Mouse (Mus musculus) lung, postnatal 0 days (tissue): ENCODE measurements around the gene Fgr. TPM values are rescaled to one million over a fixed set of nuclear protein-coding genes. Genes with fewer than 3 reads are reported as not detected.

Experiments used
- ATAC-seq: fragments of 200-750 bp; cut with Nextera tagmentation; 2 replicates; pipeline ENCODE4 v1.8.0; 2017; ENCODE audit warnings: moderate library complexity
- DNase-seq: peaks from one replicate; pipeline ENCODE4 v3.0.0-alpha.2; 2016; ENCODE audit warnings: low spot score
- H3K27ac ChIP-seq: fragments of 300-500 bp; sonication (generic); 2 replicates; pipeline ENCODE4 v1.5.1; 2014; ENCODE audit warnings: antibody characterized with exemption, mild to moderate bottlenecking, low read length, mixed read lengths
- H3K27me3 ChIP-seq: fragments of 300-500 bp; sonication (generic); replicated peaks from 2 replicates; pipeline ENCODE4 v1.6.1; 2014; ENCODE audit warnings: low read length, mixed read lengths; ENCODE audit not compliant: insufficient read depth
- H3K36me3 ChIP-seq: fragments of 300-500 bp; sonication (generic); 2 replicates; pipeline ENCODE4 v1.6.1; 2014; ENCODE audit warnings: low read length, mixed read lengths; ENCODE audit not compliant: insufficient read depth
- H3K4me1 ChIP-seq: fragments of 300-500 bp; sonication (generic); 2 replicates; pipeline ENCODE4 v1.6.1; 2014; ENCODE audit warnings: antibody characterized with exemption, low read depth, low read length, mixed read lengths; ENCODE audit not compliant: insufficient read depth
- H3K4me2 ChIP-seq: fragments of 300-500 bp; sonication (generic); replicated peaks from 2 replicates; pipeline ENCODE4 v1.6.1; 2014; ENCODE audit warnings: low read depth, mild to moderate bottlenecking, low read length, moderate library complexity, mixed read lengths
- H3K4me3 ChIP-seq: fragments of 300-500 bp; sonication (generic); 2 replicates; pipeline ENCODE4 v1.5.1; 2014; ENCODE audit warnings: low read depth, low read length
- H3K9ac ChIP-seq: fragments of 300-500 bp; sonication (generic); replicated peaks from 2 replicates; pipeline ENCODE4 v1.6.1; 2014; ENCODE audit warnings: low read depth, mild to moderate bottlenecking
- H3K9me3 ChIP-seq: fragments of 300-500 bp; sonication (generic); 2 replicates; pipeline ENCODE4 v1.6.1; 2016; ENCODE audit warnings: low read length, mixed read lengths
- CTCF ChIP-seq: IDR thresholded peaks from 2 replicates; pipeline ENCODE4 v1.5.1; 2016; ENCODE audit warnings: antibody characterized with exemption, mild to moderate bottlenecking
- EP300 ChIP-seq: IDR thresholded peaks from 2 replicates; pipeline ENCODE4 v1.6.1; 2016; ENCODE audit warnings: antibody characterized with exemption, mild to moderate bottlenecking, control low read depth
- WGBS: fragments of 180-500 bp; shearing (Covaris S2); extraction: QIAGEN DNeasy Blood & Tissue Kit; methylation state at CpG from one replicate; pipeline ENCODE4 v1.1.7; 2014; 5-methylcytosine and 5-hydroxymethylcytosine counted together
- polyA plus RNA-seq: library from polyadenylated mRNA; unstranded; fragments of >200 nt; fragmentation: Nextera tagmentation; extraction: Ambion mirVana; gene quantifications from 2 replicates; pipeline ENCODE4 v1.2.1, GENCODE M21; 2015

The Fgr gene
- polyA plus RNA-seq, 1 experiment from 2014 or later: 4.0 TPM

- peaks cover 19% of the 10 kb centered on the region for H3K4me1 ChIP-seq
- peak; percentile 62 for DNase-seq
Observed at GRCm38 (mm10) chr4:133013266-133013891, 39.5 kb downstream of the Fgr start.

DNA sequence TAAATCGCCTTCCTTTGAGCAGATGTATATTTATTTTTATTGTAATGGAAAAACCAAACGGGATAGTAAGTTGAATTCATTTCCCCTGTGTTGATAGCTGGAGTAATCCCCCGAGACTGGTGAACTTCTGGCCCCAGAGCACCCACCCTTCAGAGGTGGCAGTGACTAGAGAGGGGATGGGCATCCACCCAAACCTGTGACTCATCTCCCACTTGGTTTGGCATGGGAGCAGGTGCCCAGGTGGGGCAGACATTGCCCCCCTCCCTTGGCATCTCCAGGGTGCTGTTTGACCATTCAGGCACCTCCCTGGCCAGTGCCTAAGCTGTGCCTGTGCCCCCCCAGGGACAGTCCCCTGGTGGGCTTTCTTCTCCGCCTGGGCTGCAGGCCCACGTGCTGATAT is 40.2 kb downstream of the Fgr start:
- DNase-seq (no peak), ATAC-seq (no peak)
- Histone ChIP-seq H3K36me3 (no peaks in the 10 kb centered on the region), H3K27me3 (0 out of 2 replicates have a peak, but pooled peaks cover 5% of the 10 kb centered on the region), H3K4me3 (0 out of 2 replicates have a peak overlapping the region, but pooled peaks have one; percentile 84), H3K9ac (no peak overlapping the region), H3K27ac (peak overlapping the region; percentile 89; the same call in 1 of the 2 replicates), H3K4me2 (peak overlapping the region; percentile 89), H3K9me3 (no peaks in the 10 kb centered on the region), H3K4me1 (peaks cover 19% of the 10 kb centered on the region)
- 26% methylated on average over 5 of the region's 5 CpGs for WGBS
- TF ChIP-seq EP300: no peak
- no peak for TF ChIP-seq CTCF

More at GRCm38 (mm10) chr4:133013266-133013891, 39.5 kb downstream of the Fgr start:
- TF ChIP-seq CTCF: no peak
- no peak for TF ChIP-seq EP300
- Histone ChIP-seq H3K36me3 (no peaks in the 10 kb centered on the region), H3K4me2 (peak overlapping the region; percentile 89), H3K27ac (peak overlapping the region; percentile 89), H3K9me3 (no peaks in the 10 kb centered on the region), H3K9ac (peak overlapping the region; percentile 74), H3K27me3 (0 out of 2 replicates have a peak, but pooled peaks cover 5% of the 10 kb centered on the region), H3K4me3 (peak overlapping the region; percentile 84)
- 0 out of 2 replicates have a peak, but pooled peaks have one; percentile 4 for ATAC-seq
- 2% methylated on average over 15 of the region's 18 CpGs for WGBS

GRCm38 (mm10) chr4:133014896-133015709 is 41.2 kb downstream of the Fgr start:
- peaks cover 19% of the 10 kb centered on the region for H3K4me1 ChIP-seq
- TF ChIP-seq EP300: no peak
- TF ChIP-seq CTCF: no peak
- DNase-seq (no peak), ATAC-seq (no peak)
- H3K36me3 ChIP-seq: no peaks in the 10 kb centered on the region
- 0 out of 2 replicates have a peak overlapping the region, but pooled peaks have one; percentile 3 for H3K27ac ChIP-seq
- WGBS: 50% methylated on average over 10 of the region's 10 CpGs
- 0 out of 2 replicates have a peak, but pooled peaks cover 2% of the 10 kb centered on the region for H3K27me3 ChIP-seq
- H3K4me3 ChIP-seq: no peak overlapping the region
- no peaks in the 10 kb centered on the region for H3K9me3 ChIP-seq
- no peak overlapping the region for H3K9ac ChIP-seq
- no peak overlapping the region for H3K4me2 ChIP-seq

DNA sequence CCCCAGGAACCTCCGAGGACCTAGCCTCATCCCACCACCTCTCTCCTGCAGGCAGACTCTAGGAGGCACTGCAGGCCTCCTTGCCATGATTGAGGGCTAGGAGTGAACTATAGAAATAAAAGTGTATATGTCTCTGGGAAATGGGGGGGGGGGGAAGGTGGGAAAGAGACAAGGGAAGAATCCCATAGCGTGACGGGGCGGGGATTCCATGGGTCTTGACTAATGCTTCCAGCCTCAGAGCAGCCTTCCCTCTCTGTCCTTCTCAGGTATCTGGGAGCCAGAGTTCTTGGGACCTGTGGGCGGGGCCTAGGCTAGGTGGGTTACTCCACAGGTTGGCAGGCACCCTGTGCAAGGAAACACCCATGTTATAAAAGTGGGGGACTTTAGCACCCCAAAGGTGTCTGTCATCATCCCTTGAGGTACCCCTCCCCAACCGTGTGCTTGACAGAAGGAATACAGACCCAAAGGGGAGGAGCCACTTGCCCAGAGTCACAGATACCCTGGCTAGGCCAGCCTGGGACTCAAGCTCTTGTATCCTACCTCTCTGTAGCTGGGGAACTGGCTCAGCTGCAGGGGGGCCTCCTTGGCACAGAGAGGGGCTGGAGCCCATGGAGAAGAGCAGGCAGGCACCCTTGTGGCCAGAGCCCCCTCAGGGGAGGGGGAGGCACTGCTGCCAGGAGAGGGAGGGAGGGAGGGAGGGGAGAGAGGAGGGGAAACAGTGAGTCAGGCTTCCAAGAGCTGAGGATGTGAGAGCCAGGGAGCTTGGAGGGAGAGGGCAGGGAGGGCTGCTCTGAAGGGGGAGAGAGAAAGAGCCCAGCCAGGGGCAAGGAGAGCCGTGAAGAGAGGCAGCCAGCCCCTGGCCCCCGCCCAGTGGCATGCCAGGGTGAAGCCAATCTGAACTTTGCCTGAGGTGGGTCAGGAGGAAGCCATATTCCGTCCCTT is 42.1 kb downstream of the Fgr start:
- TF ChIP-seq EP300 (no peak), CTCF (peak; percentile 47)
- Histone ChIP-seq H3K27ac (peak overlapping the region; percentile 59; the same call in 1 of the 2 replicates), H3K9me3 (no peaks in the 10 kb centered on the region), H3K4me1 (peaks cover 19% of the 10 kb centered on the region), H3K4me3 (no peak overlapping the region), H3K27me3 (no peaks in the 10 kb centered on the region), H3K36me3 (no peaks in the 10 kb centered on the region), H3K9ac (no peak overlapping the region), H3K4me2 (no peak overlapping the region)
- ATAC-seq (peak; percentile 9; the same call in 1 of the 2 replicates), DNase-seq (peak; percentile 72)
- 30% methylated on average over 9 of the region's 9 CpGs for WGBS

DNA sequence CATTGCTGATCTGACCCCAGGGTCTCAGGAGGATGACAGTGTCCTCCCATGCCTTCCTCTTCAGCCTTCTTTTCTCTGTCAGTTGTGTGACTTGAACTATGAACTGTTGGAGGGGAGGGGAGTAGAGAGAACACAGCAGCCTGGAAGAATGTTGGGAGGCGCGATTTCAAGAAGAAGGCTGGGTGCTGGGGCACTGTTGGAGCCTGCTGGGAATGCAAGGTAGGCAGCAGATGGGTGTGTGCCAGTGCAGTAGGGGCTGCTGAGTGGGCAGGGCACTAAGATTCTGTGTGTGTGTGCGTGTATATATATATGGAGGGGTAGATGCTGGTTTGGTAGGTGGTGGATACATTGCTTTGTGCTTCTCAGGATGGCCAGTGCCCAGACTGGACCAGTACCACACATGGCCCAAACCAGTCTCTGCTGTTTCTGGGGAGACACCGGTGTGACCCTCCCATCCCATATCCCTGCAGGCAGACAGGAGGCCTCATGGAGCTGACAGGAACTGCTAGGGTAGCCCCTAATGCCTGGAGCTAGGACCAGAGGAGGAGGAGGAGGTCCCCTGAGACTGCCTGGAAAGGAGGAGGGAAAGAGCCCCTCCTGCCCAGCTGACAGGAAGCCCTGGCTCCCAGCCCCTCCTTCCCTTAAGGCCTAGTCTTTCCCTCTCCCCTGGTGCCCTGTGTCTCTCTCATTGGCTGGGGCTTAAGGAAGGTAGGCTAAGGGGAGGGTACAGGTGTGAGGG is 43.0 kb downstream of the Fgr start:
- DNase-seq: peak; percentile 51
- no peak overlapping the region for H3K4me2 ChIP-seq
- H3K27me3 ChIP-seq: no peaks in the 10 kb centered on the region
- no peak overlapping the region for H3K4me3 ChIP-seq
- no peaks in the 10 kb centered on the region for H3K9me3 ChIP-seq
- WGBS: 34% methylated on average over 4 of the region's 4 CpGs
- ATAC-seq: peak; percentile 15
- H3K36me3 ChIP-seq: no peaks in the 10 kb centered on the region
- H3K4me1 ChIP-seq: peaks cover 19% of the 10 kb centered on the region
- H3K27ac ChIP-seq: peak overlapping the region; percentile 59
- H3K9ac ChIP-seq: no peak overlapping the region
- TF ChIP-seq EP300 (no peak), CTCF (peak; percentile 21)
